Mouse (Mus musculus): ENCODE results near the gene Samd4b.

DNA sequence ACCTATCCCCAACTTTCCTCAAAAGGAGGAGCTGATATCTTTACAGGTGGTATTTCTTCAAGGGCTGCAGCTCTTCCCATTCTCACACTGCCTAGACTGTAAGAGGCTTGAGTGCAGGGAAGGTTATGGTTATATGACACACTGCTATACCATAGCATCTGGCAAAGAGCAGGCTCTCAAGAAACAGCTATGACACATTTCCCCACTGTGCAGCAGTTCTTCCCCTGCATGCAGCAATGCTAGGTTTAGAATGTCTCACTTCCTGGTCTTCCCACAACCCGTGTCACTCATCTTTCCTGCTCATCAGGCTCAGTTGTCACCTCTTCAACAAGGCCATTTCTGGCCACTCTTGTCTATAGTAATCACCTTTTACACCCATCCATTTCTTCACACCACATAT lies 167.4 kb downstream of the Samd4b start:
- TF ChIP-seq CTCF (IDR thresholded peaks at IDR 0.05 in 2 of 3, conservative IDR thresholded peaks at IDR 0.05 in 1 of 3; ENCODE audit: control insufficient read depth in 1 of 3, insufficient read depth in 1 of 3, low read depth in 2 of 3, low read length in 3 of 3, poor library complexity in 1 of 3, severe bottlenecking in 1 of 3) (no peak), CHD1 (IDR thresholded peaks at IDR 0.05; ENCODE audit: low read depth, low read length) (no peak)

Measured in MEL (cell line).